Mouse (Mus musculus): ENCODE data around the gene Zfpm1.

Zfpm1 gene

GRCm38 (mm10) chr8:122282035-122282358, at the start of gene Zfpm1:
TSS of gene Zfpm1 (plus strand) at chr8:122282141.
- no peak for DNase-seq (ENCODE audit: low spot score in 2 of 2)

GRCm38 (mm10) chr8:122234055-122234454, 47.9 kb upstream of the Zfpm1 start:
- no peak for DNase-seq (ENCODE audit: low spot score in 2 of 2)

GRCm38 (mm10) chr8:122236521-122236920, 45.4 kb upstream of the Zfpm1 start:
- DNase-seq (ENCODE audit: low spot score in 2 of 2): no peak

- no peak for DNase-seq (ENCODE audit: low spot score in 2 of 2)
These were observed 43.7 kb upstream of the Zfpm1 start for GRCm38 (mm10) chr8:122238225-122238624.

- no peak for DNase-seq (ENCODE audit: low spot score in 2 of 2)
These were observed 43.2 kb upstream of the Zfpm1 start for GRCm38 (mm10) chr8:122238731-122239130.

GRCm38 (mm10) chr8:122240241-122241026, 41.5 kb upstream of the Zfpm1 start:
- no peak for DNase-seq (ENCODE audit: low spot score in 2 of 2)

GRCm38 (mm10) chr8:122243310-122243709, 38.6 kb upstream of the Zfpm1 start:
- no peak for DNase-seq (ENCODE audit: low spot score in 2 of 2)

GRCm38 (mm10) chr8:122245161-122245560, 36.8 kb upstream of the Zfpm1 start:
- DNase-seq (ENCODE audit: low spot score in 2 of 2): no peak

GRCm38 (mm10) chr8:122246257-122247211, 35.4 kb upstream of the Zfpm1 start:
- no peak for DNase-seq (ENCODE audit: low spot score in 2 of 2)

- DNase-seq (ENCODE audit: low spot score in 2 of 2): no peak
These were observed 30.2 kb upstream of the Zfpm1 start for GRCm38 (mm10) chr8:122251739-122252138.

GRCm38 (mm10) chr8:122252366-122252765, 29.6 kb upstream of the Zfpm1 start:
- DNase-seq (ENCODE audit: low spot score in 2 of 2): no peak

- peak; percentile 50 to 61 for DNase-seq (ENCODE audit: low spot score in 2 of 2)
These were observed 22.6 kb upstream of the Zfpm1 start for GRCm38 (mm10) chr8:122259351-122259750.

GRCm38 (mm10) chr8:122260755-122261154, 21.2 kb upstream of the Zfpm1 start:
- no peak for DNase-seq (ENCODE audit: low spot score in 2 of 2)

- no peak for DNase-seq (ENCODE audit: low spot score in 2 of 2)
These were observed 19.1 kb upstream of the Zfpm1 start for GRCm38 (mm10) chr8:122262835-122263234.

- DNase-seq (ENCODE audit: low spot score in 2 of 2): no peak
These were observed 17.7 kb upstream of the Zfpm1 start for GRCm38 (mm10) chr8:122264243-122264642.

- no peak for DNase-seq (ENCODE audit: low spot score in 2 of 2)
These were observed 16.4 kb upstream of the Zfpm1 start for GRCm38 (mm10) chr8:122265522-122265921.

- DNase-seq (ENCODE audit: low spot score in 2 of 2): no peak
These were observed 15.1 kb upstream of the Zfpm1 start for GRCm38 (mm10) chr8:122266867-122267266.

GRCm38 (mm10) chr8:122268861-122269260, 13.1 kb upstream of the Zfpm1 start:
- DNase-seq (ENCODE audit: low spot score in 2 of 2): no peak

GRCm38 (mm10) chr8:122269404-122269803, 12.5 kb upstream of the Zfpm1 start:
- peak; percentile 68 to 79 for DNase-seq (ENCODE audit: low spot score in 2 of 2)

GRCm38 (mm10) chr8:122270555-122270954, 11.4 kb upstream of the Zfpm1 start:
- no peak for DNase-seq (ENCODE audit: low spot score in 2 of 2)

- DNase-seq (ENCODE audit: low spot score in 2 of 2): peak; percentile 77 to 86
These were observed 8.8 kb upstream of the Zfpm1 start for GRCm38 (mm10) chr8:122273152-122273551.

GRCm38 (mm10) chr8:122273826-122274225, 8.1 kb upstream of the Zfpm1 start:
- no peak for DNase-seq (ENCODE audit: low spot score in 2 of 2)

Measured in natural killer cell, adult 2 months (primary cell).